Mouse (Mus musculus) kidney, adult 2 months (tissue): ENCODE measurements around the gene Soga1.

Experiments used
- CTCF ChIP-seq: fragments of 200-500 bp; conservative IDR thresholded peaks from 2 replicates; pipeline ENCODE4 v1.5.1; 2011; ENCODE audit warnings: low read depth, mild to moderate bottlenecking, control low read depth, low read length, moderate library complexity, mixed read lengths; ENCODE audit not compliant: insufficient read depth, insufficient read length
- POLR2A ChIP-seq: fragments of 200-500 bp; IDR thresholded peaks from one replicate; pipeline ENCODE4 v1.6.1; 2011; ENCODE audit warnings: low read depth, low read length, control low read depth

GRCm38 (mm10) chr2:157008509-157008908, 70.5 kb downstream of the Soga1 start:
- no peak for TF ChIP-seq CTCF
- no peak for TF ChIP-seq POLR2A
